Mouse (Mus musculus): ENCODE data around the gene Ankrd63. TPM values are rescaled to one million over a fixed set of nuclear protein-coding genes. Genes with fewer than 3 reads are reported as not detected.

The Ankrd63 gene
- polyA plus RNA-seq, 1 experiment: 5.0 TPM

DNA sequence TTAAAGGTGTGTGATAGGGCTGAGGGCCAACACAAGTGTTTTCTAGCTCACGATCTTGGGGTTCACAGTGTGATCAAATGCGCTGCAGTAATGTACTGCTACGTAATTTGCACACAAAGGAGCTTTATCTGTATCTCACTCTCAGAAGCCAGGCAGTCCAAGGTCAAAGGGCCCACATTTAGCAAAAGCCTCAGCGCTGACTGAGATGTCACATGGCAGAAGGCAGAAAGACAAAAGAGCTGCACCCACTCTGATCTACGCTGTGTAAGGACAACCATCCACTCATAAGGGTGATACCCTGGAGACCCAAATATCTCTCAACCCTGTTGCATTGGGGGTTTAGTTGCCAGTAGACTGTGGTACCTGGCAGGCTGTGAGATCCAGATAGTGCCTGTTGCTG is 36.6 kb downstream of the Ankrd63 start:
- DNase-seq: no peak
- no peak for TF ChIP-seq CTCF (IDR thresholded peaks at IDR 0.05; ENCODE audit: insufficient read depth, low read length)
- no peak for TF ChIP-seq POLR2A (IDR thresholded peaks at IDR 0.05; ENCODE audit: borderline replicate concordance, extremely low read depth, low read depth, low read length)
- H3K4me1 ChIP-seq (ENCODE audit: control insufficient read depth, insufficient read depth, low read length): peaks cover 7% of the 10 kb centered on the region; the same call in 1 of the 2 replicates
- H3K4me3 ChIP-seq (replicated peaks; ENCODE audit: extremely low read depth, low read depth, low read length): no peak overlapping the region
- WGBS: 78% methylated on average over 5 of the region's 5 CpGs

GRCm38 (mm10) chr2:118665616-118666015 is 38.1 kb downstream of the Ankrd63 start:
- Histone ChIP-seq H3K4me3 (replicated peaks; ENCODE audit: extremely low read depth, low read depth, low read length) (no peak overlapping the region), H3K4me1 (ENCODE audit: control insufficient read depth, insufficient read depth, low read length) (peaks cover 7% of the 10 kb centered on the region; the same call in 1 of the 2 replicates)
- TF ChIP-seq CTCF (IDR thresholded peaks at IDR 0.05; ENCODE audit: insufficient read depth, low read length) (no peak), POLR2A (IDR thresholded peaks at IDR 0.05; ENCODE audit: borderline replicate concordance, extremely low read depth, low read depth, low read length) (no peak)
- WGBS: 87% methylated on average over 4 of the region's 4 CpGs
- DNase-seq: no peak

GRCm38 (mm10) chr2:118664975-118665516 is 38.7 kb downstream of the Ankrd63 start:
- TF ChIP-seq POLR2A (IDR thresholded peaks at IDR 0.05; ENCODE audit: borderline replicate concordance, extremely low read depth, low read depth, low read length): no peak
- 76% methylated on average over 3 of the region's 3 CpGs for WGBS
- no peak for DNase-seq
- Histone ChIP-seq H3K4me1 (ENCODE audit: control insufficient read depth, insufficient read depth, low read length) (peaks cover 7% of the 10 kb centered on the region; the same call in 1 of the 2 replicates), H3K4me3 (replicated peaks; ENCODE audit: extremely low read depth, low read depth, low read length) (no peak overlapping the region)

GRCm38 (mm10) chr2:118663804-118664766 is 39.7 kb downstream of the Ankrd63 start:
- no peak for TF ChIP-seq CTCF (IDR thresholded peaks at IDR 0.05; ENCODE audit: insufficient read depth, low read length)
- TF ChIP-seq POLR2A (IDR thresholded peaks at IDR 0.05; ENCODE audit: borderline replicate concordance, extremely low read depth, low read depth, low read length): no peak
- H3K4me1 ChIP-seq (ENCODE audit: control insufficient read depth, insufficient read depth, low read length): peaks cover 14% of the 10 kb centered on the region
- H3K4me3 ChIP-seq (replicated peaks; ENCODE audit: extremely low read depth, low read depth, low read length): no peak overlapping the region
- DNase-seq: peak; percentile 41
- 60% methylated on average over 19 of the region's 19 CpGs for WGBS

DNA sequence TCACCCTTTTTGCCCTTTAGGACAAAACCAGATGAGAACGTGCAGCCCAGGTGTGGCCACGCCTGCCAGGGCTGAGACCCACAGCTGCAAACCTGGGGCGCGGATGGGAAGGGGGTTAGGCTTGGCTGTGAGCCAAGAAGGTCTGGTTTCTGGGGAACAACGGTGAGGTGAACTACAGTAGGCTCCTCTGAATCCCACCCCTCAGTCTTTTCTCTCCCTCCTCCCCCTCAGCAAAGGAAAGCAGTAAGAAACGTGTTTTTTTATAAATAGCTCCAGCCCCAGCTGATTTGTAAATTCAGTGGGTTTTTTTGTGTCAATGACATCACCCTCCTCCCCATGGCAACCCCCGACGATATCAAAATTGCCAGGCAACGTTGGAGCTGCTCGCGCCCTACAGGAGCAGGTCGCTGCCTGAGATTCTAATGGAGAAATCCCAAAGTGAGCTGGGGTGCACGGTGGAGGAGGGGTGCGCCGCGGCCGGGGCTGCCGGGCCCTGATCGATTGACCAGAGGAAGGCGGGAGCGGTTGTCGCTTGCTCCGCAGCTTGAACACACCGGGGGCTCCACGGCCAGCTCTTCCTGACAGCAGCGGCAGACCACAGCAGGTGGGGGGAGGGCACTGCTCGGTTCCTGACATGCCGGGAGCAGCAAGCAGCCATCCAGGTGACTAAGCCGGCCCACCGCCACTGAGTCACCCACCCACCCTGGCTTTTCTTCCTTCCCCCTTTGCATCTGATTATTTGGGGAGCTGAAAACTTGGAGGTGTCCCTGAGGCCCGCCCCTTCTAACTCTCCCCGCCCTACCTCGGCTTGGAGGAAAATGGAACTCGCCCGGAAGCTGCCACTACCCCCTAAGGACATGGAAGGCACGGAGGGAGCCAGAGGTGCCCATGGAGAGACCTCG is 40.6 kb downstream of the Ankrd63 start, which contains the start of gene Pak6:
TSS of gene Pak6 (plus strand) at position 402 of the 902 bp plus-strand sequence.
- no peak for DNase-seq
- Histone ChIP-seq H3K4me3 (replicated peaks; ENCODE audit: extremely low read depth, low read depth, low read length) (peak within 1 kb of the TSS; percentile 27), H3K4me1 (ENCODE audit: control insufficient read depth, insufficient read depth, low read length) (peaks cover 15% of the 10 kb centered on the region)
- WGBS: 6% methylated on average over 37 of the region's 37 CpGs
- TF ChIP-seq POLR2A (IDR thresholded peaks at IDR 0.05; ENCODE audit: borderline replicate concordance, extremely low read depth, low read depth, low read length): no peak
- TF ChIP-seq CTCF (IDR thresholded peaks at IDR 0.05; ENCODE audit: insufficient read depth, low read length): no peak

GRCm38 (mm10) chr2:118661891-118662290 is 41.9 kb downstream of the Ankrd63 start:
- DNase-seq: no peak
- no peak overlapping the region for H3K4me3 ChIP-seq (replicated peaks; ENCODE audit: extremely low read depth, low read depth, low read length)
- 76% methylated on average over 9 of the region's 9 CpGs for WGBS
- TF ChIP-seq POLR2A (IDR thresholded peaks at IDR 0.05; ENCODE audit: borderline replicate concordance, extremely low read depth, low read depth, low read length) (no peak), CTCF (IDR thresholded peaks at IDR 0.05; ENCODE audit: insufficient read depth, low read length) (no peak)
- peaks cover 15% of the 10 kb centered on the region for H3K4me1 ChIP-seq (ENCODE audit: control insufficient read depth, insufficient read depth, low read length)

GRCm38 (mm10) chr2:118659998-118660452 is 43.7 kb downstream of the Ankrd63 start:
- DNase-seq: no peak
- Histone ChIP-seq H3K4me1 (ENCODE audit: control insufficient read depth, insufficient read depth, low read length) (peaks cover 17% of the 10 kb centered on the region), H3K4me3 (replicated peaks; ENCODE audit: extremely low read depth, low read depth, low read length) (peak overlapping the region; percentile 65)
- TF ChIP-seq CTCF (IDR thresholded peaks at IDR 0.05; ENCODE audit: insufficient read depth, low read length) (no peak), POLR2A (IDR thresholded peaks at IDR 0.05; ENCODE audit: borderline replicate concordance, extremely low read depth, low read depth, low read length) (no peak)
- 2% methylated on average over 4 of the region's 4 CpGs for WGBS

- no peak for DNase-seq
- no peak for TF ChIP-seq POLR2A (IDR thresholded peaks at IDR 0.05; ENCODE audit: borderline replicate concordance, extremely low read depth, low read depth, low read length)
- TF ChIP-seq CTCF (IDR thresholded peaks at IDR 0.05; ENCODE audit: insufficient read depth, low read length): no peak
- 60% methylated on average over 12 of the region's 12 CpGs for WGBS
- Histone ChIP-seq H3K4me3 (replicated peaks; ENCODE audit: extremely low read depth, low read depth, low read length) (no peak overlapping the region), H3K4me1 (ENCODE audit: control insufficient read depth, insufficient read depth, low read length) (peaks cover 17% of the 10 kb centered on the region)
Measured at GRCm38 (mm10) chr2:118659493-118659892, 44.3 kb downstream of the Ankrd63 start.

DNA sequence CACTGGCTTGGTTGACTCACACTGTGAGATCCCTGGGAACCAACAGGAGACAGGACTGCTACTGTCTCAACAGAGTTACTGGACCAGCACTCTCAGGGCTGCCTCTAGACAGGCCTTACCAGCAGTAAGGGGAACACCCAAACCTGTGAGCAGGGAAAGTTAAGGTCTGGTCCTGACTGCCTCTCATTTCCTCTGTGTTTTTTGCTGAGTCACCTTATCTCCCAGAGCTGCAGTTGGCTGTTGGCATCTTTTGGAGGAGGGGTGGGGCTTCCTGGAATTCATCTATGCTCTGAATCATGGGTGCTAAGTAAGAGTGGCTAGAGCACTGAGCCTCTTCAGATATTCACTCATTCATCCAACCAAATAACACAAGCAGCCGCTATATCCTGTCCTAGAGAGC is 44.7 kb downstream of the Ankrd63 start:
- no peak for DNase-seq
- Histone ChIP-seq H3K4me3 (replicated peaks; ENCODE audit: extremely low read depth, low read depth, low read length) (no peak overlapping the region), H3K4me1 (ENCODE audit: control insufficient read depth, insufficient read depth, low read length) (peaks cover 17% of the 10 kb centered on the region)
- no peak for TF ChIP-seq CTCF (IDR thresholded peaks at IDR 0.05; ENCODE audit: insufficient read depth, low read length)
- no peak for TF ChIP-seq POLR2A (IDR thresholded peaks at IDR 0.05; ENCODE audit: borderline replicate concordance, extremely low read depth, low read depth, low read length)
- WGBS: 11% methylated on average over 1 of the region's 1 CpGs

Measured in lung, adult 2 months (tissue).